Mouse (Mus musculus): ENCODE measurements around the gene Lrsam1.

GRCm38 (mm10) chr2:32923551-32924250, 37.7 kb downstream of the Lrsam1 start:
- TF ChIP-seq CTCF (IDR thresholded peaks at IDR 0.05; ENCODE audit: low read depth, low read length) (no peak), TAL1 (conservative IDR thresholded peaks at IDR 0.05; ENCODE audit: low read depth, low read length) (no peak), GATA1 (IDR thresholded peaks at IDR 0.05; ENCODE audit: borderline replicate concordance, low read length) (no peak), GATA2 (IDR thresholded peaks at IDR 0.05; ENCODE audit: borderline replicate concordance, low read depth, low read length) (no peak), POLR2AphosphoS5 (IDR thresholded peaks at IDR 0.05; ENCODE audit: insufficient replicate concordance, low read depth, low read length) (no peak)
